Mouse (Mus musculus): ENCODE measurements at regions not wholly inside any gene's neighbourhood (a gene's known extent, or its start where the extent isn't known, plus 50 kb on each side); places are given as distances from the start of the nearest gene placed in this dataset.

DNA sequence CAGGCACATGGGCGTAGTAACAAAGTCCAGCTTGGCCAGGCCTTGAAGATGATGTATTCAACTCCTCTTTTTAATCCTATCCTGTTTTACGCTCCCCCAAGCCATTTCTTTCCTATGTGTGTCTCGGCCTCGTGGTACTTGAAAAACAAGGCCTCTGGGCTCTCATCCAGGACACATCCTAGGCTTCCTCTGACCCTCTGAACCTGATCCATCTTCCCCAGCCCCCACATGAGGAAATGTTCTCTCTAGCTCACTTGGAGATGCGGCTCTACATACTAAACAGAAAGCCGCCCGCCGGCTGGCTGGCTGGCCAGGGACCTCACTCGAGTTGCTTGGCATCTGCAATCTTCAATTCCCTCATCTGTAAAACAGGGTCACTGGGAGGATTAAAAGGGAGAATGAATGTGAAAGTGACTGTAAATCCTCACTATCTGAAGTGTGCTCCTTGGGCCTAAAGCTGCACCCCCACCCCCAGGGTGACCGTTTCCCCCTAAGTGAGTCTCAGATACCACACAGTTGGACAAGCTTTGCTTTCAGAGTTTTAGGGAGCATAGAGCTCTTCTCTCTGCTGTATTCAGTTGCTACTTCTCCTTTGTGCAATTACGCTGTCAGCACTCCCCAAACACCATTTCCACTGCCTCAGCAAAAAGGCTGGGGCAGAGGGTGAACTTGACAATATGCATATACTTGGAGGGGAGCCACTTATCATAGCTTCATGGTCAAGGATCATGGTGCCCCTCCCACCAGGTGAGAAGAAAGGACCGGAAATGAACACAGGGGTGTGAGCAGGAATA, 109.7 kb downstream of the H2al1j start:
- TF ChIP-seq CTCF (conservative IDR thresholded peaks at IDR 0.05; ENCODE audit: low read length) (no peak), POU5F1 (IDR thresholded peaks at IDR 0.05; ENCODE audit: borderline replicate concordance, low read length) (no peak)
